Mouse (Mus musculus) telencephalon, adult 2 months (tissue): Measurements from ENCODE around the gene Gm20388.

Source experiments
- DNase-seq: peaks from one replicate; pipeline ENCODE4 v3.0.0-alpha.2; 2011; ENCODE audit warnings: low read depth, low spot score

Gm20388 gene

GRCm38 (mm10) chr8:124301935-124302555 is 4391.4 kb downstream of the Gm20388 start:
- no peak for DNase-seq

DNA sequence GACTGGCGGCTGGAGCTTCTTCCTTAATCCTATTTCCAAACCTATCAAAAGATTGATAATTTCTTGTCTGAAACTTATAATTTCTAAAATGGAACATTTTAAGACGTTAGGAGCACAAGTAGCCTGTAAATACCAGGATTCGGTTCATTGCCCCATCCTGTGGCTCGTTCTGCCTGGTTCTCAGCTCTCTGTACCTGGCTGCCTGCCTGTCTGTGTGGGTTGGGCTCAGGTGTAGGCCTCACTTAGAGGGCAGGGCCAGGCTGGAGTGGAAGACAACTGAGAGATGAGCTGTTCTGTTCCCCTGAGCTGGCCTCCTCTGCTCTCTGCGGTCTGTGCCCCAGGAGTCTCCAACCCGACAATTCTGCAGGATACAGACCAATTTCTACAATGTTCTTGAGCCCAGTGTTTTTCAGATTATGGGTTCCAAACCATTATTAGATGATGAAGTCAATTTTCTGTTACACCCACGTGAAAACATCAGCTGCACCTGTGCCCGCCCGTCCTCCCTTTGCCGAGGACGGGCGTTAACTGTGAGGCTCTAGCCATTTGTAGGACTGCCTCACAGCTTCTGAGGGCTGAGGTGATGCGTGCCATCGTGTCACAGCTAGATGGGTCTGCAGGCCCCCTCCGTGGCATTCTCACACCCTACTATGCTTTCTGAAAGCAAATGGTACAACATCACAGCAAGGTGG is 4392.7 kb downstream of the Gm20388 start:
- DNase-seq: no peak

DNA sequence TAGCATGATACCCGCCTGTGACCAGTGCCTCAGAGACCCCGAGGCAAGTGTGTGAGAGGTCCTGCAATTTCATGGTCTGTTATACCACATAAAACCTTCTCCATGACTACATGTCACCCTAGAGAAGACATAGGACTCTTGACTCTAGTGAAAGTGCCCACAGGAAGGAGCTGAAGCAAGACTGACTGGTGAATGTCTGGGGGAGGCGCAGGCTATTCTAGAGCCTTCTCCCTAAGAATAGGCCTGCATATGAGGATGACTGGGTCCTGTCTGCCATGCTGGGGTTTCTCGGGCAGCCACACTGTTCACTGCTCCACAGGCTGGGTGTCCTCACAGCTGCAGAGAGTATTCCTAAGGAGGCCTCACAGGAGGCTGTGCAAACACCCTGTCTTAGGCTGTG is 4393.5 kb downstream of the Gm20388 start:
- no peak for DNase-seq

- DNase-seq: no peak
These were observed 4395.9 kb downstream of the Gm20388 start for GRCm38 (mm10) chr8:124306574-124306973.

DNA sequence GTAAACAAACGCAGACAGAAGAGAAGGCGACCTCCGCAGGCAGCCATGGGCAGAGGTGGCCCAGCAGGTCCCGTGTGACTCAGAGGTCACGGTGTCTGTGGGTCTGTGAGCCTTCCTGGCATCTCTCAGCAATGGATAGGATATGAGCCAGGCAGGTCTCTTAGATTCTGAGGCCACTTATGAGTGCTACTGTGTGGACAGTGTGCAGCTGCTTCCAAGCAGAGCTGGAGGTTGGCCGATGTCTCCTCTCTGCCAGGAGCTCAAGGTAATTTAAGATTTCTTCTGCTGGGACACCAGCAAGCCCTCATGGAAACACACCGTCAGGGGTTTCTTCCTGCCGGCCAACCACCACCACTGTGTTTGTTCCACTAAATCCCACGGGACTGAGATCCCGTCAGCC is 4397.1 kb downstream of the Gm20388 start:
- no peak for DNase-seq

- no peak for DNase-seq
These were observed 4399.9 kb downstream of the Gm20388 start for GRCm38 (mm10) chr8:124310509-124310908.

GRCm38 (mm10) chr8:124311111-124311510 is 4400.5 kb downstream of the Gm20388 start:
- no peak for DNase-seq

- no peak for DNase-seq
These were observed 4401.1 kb downstream of the Gm20388 start for GRCm38 (mm10) chr8:124311723-124312122.

GRCm38 (mm10) chr8:124312228-124312627 is 4401.6 kb downstream of the Gm20388 start:
- DNase-seq: no peak

DNA sequence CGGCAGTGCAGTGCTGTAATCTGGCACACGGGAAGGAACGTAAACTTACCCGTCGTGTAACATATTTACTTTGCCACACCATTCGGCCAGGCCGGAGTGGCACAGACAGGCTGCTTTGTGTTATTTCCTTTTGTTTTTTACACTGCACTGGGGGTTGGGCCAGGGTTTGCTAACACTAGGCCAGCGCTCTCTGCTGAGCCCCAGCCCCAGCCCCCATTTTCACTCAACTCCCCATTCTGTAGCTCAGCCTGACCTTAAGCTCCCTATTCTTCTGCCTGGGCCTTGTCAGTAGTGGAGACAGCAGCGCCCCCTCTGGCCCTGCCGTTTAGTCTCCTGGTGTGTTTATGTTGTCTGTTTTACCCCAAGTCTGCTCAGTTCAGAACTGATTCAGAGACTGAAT is 4404.2 kb downstream of the Gm20388 start:
- no peak for DNase-seq

- no peak for DNase-seq
These were observed 4406.0 kb downstream of the Gm20388 start for GRCm38 (mm10) chr8:124316466-124317136.

DNA sequence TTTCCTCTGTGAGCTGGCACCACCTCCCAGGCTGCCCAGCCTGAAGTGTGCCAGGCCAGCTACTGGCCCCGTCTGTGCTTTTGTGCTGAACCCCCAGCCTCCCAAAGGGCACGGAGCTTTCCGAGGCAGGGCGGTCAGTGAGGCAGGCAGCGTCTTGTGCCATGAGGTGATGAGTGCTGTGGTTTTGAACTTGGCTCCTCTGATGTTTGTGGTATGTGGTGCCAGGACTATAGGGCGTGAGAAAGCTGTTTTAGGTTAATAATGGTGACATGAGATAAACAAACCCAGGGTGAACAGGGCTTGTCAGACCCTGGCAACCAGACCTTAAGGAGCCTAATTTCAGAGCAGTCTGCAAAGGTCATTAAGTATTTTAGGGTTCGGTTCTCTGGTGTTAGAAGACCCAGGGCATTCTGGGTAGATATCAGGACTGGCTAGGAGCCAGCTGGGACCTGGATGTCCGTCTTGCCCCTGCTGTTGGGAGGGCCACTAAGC is 4406.6 kb downstream of the Gm20388 start:
- no peak for DNase-seq

DNA sequence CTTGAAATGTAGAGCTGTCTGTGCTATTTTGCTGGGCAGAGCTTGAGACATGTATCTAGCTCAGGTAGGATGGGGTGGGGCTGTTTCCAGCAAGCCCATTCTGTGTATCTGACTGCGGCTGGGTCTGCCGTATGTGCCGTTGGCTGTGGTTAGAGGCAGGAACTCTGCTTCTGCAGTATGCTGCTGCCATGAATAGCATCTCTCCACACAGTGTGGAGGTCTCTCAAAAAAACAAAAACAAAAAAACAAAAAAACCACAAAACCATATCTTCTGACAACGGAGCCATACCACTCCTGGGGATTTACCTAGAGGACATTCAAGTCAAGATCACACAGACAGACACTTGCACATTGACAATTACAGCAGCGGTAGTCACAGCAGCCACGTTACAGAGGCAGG is 4407.2 kb downstream of the Gm20388 start:
- DNase-seq: no peak

GRCm38 (mm10) chr8:124318612-124319315 is 4408.1 kb downstream of the Gm20388 start:
- DNase-seq: no peak

DNA sequence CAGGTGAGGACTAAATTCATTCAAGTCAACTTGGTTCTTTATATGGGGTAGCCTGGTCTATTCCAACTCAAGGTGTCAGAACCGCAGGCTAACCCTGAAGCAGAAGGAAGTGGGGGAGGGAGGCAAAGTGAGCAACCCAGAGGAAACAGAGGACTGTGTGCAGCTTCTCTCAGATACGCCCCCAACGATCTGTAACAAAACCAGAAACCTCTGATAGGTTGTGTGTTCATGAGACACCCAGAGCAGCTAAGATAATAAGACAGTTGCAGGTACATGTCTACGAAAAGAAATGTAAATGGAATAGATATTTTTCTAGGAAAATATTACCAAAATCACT is 4408.6 kb downstream of the Gm20388 start:
- no peak for DNase-seq

DNA sequence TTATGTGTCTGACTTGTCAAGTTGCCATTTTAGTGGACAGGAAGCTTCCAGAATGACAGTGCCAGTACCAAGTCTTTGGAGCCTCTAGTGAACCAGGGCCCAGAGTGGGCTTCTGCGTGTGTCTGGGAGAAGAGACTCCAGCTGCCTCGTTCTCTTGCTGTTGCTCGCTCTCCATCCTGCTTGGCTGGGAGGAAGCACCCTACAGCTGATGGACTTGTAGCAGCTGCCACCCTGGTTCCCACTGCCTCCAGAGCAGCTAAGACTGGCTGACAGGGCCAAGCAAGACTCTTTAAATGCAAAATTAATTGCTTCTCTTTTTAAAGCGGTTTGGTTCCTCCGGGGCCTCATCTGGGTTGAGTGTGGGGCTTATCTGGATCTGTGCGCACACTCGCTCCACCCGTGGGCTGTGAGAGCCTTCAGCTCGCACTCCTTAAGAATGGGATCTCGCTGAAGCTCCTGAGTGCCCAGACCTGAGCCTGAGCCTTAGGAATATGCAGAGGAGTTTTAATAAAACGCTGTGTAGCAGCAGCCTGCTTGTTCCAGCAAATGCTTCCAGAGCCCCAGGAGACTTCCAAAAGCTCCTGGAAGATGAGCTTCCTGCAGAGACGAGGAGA is 4410.7 kb downstream of the Gm20388 start:
- no peak for DNase-seq

DNA sequence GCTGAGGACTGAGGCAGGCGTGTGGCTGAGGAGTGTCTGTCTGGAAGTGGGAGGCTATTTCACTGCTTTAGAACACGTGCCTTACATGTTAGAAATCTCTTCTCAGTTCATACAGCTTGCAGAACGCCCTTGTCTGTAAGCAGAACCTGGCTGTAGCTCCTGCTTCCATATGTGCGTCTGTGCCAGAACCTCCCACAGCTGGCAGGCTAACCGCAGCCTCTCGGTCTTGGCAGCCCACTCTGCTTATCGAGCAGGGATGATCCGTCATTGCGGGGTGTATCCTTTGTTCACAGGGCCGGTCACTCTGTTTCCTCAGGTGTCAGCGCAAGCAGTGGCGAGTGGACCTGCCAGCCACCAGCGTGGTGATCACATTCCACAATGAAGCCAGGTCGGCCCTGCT is 4412.7 kb downstream of the Gm20388 start:
- no peak for DNase-seq

DNA sequence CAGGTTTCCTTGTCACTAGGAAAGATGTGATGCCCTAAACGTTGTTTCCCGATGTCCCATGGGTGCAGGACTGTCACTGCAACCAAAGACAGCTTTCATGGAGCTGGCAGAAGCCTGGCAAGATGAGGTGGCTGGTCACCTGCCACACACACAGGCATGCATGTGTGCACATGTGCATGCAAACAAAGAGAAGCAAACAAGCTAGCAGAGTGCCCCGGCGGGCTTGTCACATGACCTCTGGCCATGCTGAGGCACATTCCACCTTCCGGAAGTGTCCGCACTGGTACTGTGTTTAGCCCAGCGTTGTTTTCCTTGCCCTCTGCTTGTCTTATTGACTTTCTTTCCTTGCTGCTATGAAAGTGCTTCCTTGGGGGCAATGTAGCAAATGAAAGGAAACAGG is 4417.6 kb downstream of the Gm20388 start:
- DNase-seq: no peak

DNA sequence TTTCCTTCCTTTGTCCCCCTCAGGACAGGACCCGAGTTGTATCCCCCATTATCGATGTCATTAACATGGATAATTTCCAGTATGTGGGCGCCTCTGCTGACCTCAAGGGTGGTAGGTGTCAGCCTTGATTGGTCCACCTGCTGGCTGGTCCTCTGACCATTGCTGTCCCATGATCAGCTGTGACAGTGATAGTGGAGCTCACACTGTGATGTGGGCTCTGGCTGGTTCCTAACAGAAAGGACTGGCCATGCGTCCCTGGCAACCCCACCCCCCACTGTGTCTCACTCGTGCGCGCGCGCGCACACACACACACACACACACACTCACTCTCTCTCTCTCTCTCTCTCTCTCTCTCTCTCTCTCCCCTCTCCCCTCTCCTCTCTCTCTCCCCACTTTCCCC is 4419.0 kb downstream of the Gm20388 start:
- DNase-seq: no peak

DNA sequence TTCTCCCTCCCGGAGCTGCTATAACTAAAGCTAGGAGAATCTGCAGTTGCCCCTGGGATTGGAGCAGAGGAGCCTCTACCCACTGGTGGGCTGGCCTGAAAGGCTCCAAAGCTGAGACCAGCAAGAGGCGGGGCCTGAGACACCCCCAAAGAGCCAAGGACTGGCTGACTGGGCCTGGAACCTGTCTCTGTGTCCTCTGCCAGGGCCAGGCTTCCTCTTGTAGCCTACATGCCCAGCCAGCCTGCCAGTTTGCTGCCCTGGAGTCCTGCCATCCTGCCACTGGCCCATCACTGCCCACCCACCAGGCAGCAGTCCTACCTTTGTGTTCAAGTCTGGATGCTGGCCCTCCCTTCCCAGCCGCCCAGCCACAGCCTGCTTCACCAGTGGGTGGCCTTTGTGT is 4419.8 kb downstream of the Gm20388 start:
- DNase-seq: no peak

- no peak for DNase-seq
These were observed 4420.5 kb downstream of the Gm20388 start for GRCm38 (mm10) chr8:124331094-124331493.

- DNase-seq: no peak
These were observed 4421.1 kb downstream of the Gm20388 start for GRCm38 (mm10) chr8:124331706-124332105.
